Mouse (Mus musculus) embryonic fibroblast, embryonic 13.5 days (primary cell): ENCODE data around the gene Eif2b2.

Source experiments
- CTCF ChIP-seq: IDR thresholded peaks from 2 replicates; pipeline ENCODE4 v1.5.1; 2011; ENCODE audit warnings: mild to moderate bottlenecking, control low read depth, low read length, moderate library complexity, borderline replicate concordance; ENCODE audit not compliant: insufficient read depth
- POLR2A ChIP-seq: IDR thresholded peaks from 2 replicates; pipeline ENCODE4 v1.6.1; 2011; ENCODE audit warnings: low read depth, mild to moderate bottlenecking, control low read depth, low read length, moderate library complexity

DNA sequence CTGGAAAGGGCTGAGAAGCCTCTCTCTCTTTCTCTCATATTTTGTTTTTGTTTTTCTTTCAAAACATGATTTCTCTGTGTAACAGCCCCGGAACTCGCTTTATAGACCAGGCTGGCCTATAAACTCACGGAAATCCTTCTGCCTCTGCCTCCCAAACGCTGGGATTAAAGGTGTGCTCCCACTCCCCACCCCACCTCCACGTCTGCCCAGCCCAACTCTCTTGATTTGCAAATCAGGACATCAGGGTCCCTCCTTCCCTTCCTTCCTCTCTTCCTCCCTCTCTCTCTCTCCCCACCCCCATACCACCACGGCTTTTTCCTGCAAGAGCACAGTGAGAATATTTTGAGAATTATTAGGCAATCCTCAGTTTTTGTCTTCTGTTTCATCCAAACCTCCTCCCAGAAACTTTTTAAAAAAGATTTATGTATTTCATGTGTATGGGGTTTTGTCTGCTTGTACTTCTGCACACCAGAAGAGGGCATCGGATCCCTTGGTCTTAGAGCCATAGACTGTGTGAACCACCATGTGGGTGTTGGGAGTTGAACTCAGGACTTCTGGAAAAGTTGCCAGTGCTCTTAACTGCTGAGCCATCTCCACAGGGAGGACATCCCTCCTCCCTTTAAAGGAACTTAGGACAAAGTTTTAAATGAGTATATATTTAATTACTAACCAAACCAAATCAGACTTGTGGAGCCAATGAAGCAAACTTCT, 52.0 kb downstream of the Eif2b2 start:
- TF ChIP-seq CTCF (no peak), POLR2A (no peak)
